Mouse (Mus musculus) neural tube, embryonic 10.5 days (tissue): Measurements from ENCODE around the gene Coasy.
A peak's percentile ranks its signal among the peaks of the same experiment; 100 is the strongest.

Source experiments
- DNase-seq: peaks from one replicate; pipeline ENCODE4 v3.0.0-alpha.2; 2017; ENCODE audit warnings: low spot score; ENCODE audit errors: extremely low spot score

The Coasy gene

DNA sequence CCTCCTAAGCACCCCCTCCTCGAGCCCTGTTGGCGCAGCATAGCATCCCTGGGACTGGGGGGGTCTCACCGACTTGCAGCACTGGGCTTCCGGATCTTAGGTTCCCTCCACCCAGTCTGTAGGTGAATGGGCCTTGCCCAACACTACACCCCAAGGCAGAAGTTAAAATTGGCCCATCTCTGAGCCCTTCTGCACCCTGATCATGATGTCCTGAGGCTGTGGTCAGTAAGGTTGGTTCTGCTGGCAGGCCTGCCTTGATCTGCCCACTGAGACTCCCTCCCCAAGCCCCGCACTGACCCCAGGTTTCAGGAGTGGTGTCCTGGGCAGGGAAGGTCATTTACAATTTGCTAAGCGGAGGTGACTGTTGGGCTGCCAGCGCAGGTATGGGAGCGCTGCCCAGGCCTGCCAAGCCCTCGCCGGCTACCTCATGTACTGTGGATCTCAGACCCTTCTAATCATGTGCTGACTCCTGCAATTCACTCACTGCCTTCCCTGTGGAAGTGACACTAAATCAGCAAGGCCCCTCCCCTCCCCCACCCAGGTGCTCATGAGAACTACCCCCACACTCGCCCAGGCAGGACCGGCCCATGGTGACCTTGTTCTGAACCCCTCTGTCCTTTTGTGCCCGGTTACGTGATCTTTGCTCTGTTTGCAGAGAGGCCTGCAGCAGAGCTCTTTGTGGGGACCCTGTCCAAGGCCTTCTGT lies 19.2 kb upstream of the Coasy start:
- no peak for DNase-seq

DNA sequence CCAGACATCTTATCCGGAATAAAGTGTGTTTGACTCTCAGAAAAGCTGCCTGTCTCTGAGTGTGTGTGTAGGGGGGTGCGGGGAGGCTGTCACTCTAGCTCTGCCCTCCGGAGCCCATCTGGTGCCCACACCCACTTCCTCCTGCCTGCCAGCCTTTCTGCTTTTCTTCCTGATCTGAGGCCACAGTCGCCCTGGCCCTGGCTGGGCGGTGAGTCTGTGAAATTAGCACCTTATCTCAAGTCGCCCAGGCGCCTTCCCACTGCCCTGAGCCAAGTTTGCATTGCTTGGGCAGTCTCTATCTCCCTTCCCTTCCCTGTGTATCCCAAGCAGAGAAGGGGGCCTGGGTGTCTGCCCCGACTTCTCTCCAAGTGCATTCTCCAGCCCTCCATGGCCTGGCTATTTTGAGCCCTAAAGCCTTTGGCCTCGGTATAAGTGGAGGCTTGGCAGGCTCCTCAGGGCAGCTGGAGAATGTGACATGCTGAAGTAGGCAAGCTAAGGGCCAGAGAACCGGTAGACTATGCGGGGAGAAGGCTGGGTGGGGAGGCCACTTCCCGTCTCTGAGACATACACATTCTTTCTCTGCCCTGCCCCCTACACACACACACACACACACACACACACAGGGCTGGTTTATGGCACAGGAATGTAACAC lies 18.6 kb upstream of the Coasy start:
- no peak for DNase-seq

DNA sequence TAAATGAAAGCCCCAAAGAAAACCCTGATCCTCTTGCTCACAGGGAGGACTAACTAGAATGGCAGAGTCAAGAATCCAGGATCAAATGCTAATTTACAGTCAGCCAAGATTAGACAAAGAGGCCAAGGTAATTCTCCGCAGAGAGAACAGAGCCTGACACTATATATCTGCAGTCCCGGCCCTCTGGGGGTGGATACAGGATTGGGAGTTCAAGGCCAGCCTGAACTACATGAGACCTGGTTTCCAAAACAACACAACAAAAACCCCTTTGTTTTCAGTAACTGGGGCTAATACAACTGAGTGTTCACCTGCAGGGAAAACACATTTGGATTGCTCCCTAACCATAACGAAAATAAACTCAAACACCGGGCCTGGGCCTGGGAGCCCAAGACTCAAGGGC lies 17.9 kb upstream of the Coasy start:
- DNase-seq: no peak

DNA sequence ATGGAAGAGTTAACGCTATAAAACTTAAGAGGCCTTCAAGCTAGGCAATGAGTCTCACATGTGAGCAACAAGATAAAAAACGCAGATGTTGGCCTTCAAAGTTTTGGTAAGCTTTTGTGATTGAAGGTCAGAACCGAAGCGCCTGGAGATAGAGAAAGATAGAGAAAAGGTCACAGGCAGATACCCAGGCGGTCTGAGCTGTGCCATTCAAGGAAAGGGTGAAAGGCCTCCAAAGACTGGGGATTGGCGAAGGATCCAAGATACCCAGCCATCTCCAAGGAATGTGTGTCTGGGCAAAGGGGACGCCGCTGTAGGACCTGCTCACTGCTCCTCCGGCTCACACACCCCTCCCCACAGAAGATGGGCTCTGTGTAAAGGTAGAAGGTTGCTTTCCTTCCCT lies 17.4 kb upstream of the Coasy start:
- no peak for DNase-seq

DNA sequence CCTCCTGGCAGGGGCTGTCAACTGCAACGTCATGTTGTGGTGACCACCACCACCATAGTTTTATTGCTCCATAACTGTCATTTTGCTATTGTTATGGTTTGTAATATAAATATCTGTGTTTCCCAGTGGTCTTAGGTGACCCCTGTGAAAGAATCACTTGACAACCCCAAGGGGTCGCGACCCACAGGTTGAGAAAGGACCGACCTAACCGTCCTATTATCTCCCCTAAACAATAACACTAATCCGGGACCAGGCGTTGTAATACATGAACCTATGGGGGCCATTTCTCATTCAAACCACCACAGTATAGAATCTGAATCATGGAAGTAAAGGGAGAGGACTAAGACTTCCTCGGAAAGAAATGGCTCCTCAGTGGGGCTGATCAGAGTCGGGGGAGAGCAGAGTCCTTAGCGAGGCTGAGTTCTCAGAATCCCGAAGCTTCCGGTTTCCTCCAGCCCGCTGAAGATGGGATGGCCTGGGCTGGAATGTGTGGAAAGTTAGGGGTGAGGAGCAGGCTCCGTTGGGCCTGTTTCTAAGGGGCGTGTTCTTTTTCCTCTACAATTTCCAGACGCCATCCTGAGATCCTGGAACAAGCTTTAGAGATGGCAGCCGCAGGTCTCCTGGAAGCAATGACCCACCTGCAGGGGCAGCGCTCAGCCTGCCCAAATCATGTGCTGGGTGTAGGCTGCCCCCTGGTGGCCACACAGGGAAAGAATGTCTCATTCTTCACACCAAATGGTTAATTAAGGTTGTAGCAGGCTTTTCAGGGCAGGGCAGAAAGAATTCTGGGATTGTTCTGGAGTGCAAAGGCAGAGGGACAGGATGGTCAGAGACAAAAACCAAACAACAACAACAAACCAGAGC lies 15.6 kb upstream of the Coasy start:
- DNase-seq: peak; percentile 93

DNA sequence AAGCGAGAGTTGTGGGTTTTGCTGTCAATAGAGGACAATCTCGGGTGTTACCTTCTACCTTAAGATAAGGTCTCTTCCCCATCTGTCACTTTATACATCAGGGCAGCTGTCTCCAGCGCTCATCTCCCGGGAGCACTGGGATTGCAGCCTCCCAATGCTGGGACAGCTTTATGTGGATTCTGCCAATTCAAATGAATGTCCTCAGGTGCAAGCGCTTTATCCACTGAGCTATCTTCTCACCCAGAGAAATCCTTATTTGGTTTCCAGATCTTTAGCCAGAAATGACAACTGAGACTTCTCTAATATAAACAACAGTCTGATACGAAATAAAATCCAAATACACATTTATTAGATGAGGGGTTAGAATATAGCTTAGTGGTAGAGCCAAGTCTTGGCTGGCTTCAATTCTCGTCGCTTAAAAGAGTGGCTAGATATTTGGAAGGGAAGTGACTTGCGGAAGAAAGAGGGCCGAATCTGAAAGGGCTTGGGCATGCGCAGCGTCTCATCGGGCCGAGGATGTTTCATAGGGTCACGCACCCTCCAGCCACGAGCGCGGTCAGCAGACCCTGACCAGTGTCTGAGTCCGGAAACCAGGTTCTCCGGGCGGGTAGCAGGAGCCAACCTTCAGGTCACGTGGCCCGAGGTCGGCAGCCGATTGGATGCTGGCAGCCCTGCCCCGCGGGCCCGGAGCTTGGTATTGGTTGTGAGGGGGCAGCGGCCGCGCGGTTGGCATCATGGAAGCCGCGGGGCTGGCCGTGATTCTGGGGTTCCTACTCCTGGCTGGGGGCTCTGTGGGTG lies 12.8 kb upstream of the Coasy start, which contains the start of gene Naglu:
Gene Naglu (plus strand): TSS at position 622 of the 798 bp plus-strand sequence.
- DNase-seq: peak; percentile 95

DNA sequence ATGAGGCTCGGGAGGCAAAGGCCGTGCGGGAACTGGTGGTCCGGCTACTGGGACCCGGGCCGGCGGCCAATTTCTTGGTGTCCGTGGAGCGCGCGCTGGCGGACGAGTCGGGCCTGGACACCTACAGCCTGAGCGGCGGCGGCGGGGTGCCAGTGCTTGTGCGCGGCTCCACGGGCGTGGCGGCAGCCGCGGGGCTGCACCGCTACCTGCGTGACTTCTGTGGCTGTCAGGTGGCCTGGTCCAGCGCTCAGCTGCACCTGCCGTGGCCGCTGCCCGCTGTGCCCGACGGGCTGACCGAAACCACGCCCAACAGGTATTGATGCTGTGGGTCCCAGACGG lies 12.2 kb upstream of the Coasy start:
- DNase-seq: no peak

DNA sequence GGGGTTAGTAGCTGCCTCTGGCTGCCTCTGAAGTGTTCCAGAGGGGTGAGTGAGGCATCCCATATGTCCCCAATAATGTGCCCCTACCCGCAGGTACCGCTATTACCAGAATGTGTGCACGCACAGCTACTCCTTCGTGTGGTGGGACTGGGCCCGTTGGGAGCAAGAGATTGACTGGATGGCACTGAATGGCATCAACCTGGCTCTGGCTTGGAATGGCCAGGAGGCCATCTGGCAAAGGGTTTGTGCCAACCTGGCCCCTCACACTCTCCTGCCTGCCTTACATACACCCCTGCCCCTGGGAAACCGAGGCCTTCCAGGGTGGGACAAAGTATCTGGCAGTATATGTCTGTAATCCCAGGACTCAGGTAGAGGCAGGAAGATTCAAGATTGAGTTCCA lies 11.4 kb upstream of the Coasy start:
- no peak for DNase-seq

DNA sequence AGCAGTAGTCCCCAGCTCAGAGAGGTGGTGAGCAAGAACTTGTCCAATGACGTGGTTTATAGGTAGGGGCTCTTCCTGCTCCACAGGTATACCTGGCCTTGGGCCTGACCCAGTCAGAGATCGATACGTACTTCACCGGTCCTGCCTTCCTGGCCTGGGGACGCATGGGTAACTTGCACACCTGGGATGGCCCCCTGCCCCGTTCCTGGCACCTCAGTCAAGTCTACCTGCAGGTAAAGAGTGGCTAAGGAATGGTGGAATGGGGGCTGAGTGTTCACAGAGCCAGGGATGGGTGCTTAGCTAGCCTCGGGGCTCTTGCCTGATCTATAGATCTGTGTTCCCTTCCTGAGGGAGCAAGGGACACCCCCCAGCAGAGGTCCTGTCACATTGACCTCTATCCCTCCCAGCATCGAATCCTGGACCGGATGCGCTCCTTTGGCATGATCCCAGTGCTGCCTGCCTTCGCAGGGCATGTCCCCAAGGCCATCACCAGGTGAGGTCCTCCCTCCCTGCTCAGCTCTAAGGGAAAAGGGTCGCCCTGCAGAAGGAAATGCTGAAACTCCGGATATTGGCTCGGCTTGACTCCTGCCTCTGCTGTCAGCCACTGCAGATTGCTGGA lies 10.4 kb upstream of the Coasy start:
- no peak for DNase-seq

DNA sequence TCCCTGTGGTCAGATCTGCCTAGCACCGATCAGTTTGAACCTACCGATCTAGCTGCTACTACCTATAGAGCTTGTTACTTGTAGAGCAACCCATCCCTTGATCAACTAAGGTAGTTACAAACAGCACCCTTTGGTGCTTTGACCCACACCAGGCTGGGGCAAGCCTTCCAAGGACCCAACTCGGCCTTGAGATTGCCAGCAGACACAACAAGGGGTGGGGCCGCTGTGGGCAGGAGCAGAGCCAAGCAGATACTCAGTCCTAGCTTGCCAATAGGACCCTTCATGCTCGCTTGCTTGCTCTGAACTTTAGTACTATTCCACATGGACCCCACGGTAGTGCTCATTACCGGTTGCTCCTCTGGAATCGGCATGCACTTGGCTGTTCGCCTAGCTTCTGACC lies 4.2 kb upstream of the Coasy start, which contains the start of gene Hsd17b1:
Gene Hsd17b1 (plus strand): TSS at position 291 of the 400 bp plus-strand sequence.
- no peak for DNase-seq

DNA sequence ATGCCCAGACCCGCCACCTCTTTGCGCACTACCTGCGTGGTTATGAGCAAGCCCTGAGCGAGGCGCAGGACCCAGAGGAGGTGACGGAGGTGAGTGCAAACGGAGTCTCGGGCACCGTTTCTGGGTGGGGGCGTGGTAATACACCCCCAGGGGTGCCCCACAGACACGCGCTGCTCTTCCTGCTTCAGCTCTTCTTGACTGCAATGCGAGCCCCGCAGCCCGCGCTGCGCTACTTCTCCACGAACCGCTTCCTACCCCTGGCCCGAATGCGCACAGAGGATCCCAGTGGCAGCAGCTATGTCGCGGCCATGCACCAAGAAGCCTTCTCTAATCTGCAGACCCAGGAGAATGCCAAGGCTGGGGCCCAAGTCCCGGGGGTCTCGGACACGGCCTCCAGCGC lies 2.6 kb upstream of the Coasy start:
- DNase-seq: no peak

DNA sequence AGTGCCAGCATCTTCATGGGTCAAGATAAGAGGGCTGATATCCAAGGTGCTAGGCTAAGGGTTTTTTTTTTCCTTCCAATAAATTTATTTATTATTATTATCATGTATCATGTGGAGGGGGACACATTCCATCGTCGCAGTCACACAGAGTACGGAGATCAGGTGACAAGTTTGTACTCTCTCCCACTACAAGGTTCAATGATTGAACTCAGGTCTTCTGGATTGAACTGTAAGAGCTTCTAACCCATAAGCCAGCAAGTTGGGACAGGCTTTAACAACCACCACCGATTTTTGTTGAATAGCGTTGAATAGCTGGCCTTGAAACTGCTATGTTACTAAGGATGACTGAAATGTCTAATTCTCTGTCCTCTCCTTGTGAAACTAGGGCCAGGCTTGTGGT lies 1.9 kb upstream of the Coasy start:
- DNase-seq: no peak

DNA sequence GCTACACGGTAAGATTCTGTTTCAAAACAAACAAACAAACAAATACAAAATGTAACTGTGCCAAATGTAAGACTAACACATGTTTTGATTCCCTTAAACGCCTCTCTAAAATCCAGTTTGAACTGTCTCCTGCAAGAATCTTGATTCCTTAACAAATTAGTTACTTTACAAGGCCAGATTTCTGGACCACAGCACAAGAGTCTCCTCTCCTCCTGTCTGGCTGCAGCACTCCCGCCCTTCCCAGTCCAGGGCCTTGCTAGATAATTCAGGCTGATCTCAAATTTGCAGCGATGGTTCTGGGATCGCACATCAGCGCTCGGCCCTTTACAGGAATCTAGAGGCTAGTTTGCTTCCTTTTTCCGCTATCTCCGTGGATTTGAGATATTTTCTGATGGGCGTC lies 706 bp upstream of the Coasy start:
- DNase-seq: no peak

DNA sequence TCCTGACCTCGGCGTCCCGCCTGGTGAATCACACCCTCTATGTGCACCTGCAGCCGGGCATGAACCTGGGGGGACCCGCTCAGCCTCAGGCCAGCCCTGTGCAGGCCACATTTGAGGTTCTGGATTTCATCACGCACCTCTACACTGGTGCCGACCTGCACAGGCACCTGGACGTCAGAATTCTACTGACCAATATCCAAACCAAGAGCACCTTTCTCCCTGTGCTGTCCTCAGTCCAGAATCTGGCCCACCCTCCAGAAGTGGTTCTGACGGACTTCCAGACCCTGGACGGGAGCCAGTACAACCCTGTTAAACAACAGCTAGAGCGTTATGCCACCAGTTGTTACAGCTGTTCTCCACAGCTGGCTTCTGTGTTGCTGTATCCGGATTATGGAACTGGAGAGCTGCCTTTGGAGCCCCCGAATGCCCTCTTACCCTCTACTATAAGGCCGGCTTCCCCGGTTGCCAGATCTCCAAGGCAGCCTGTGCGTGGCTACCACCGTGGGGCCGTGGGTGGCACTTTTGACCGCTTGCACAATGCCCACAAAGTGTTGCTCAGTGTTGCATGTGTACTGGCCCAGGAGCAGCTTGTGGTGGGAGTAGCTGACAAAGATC lies 825 bp downstream of the Coasy start:
- no peak for DNase-seq

DNA sequence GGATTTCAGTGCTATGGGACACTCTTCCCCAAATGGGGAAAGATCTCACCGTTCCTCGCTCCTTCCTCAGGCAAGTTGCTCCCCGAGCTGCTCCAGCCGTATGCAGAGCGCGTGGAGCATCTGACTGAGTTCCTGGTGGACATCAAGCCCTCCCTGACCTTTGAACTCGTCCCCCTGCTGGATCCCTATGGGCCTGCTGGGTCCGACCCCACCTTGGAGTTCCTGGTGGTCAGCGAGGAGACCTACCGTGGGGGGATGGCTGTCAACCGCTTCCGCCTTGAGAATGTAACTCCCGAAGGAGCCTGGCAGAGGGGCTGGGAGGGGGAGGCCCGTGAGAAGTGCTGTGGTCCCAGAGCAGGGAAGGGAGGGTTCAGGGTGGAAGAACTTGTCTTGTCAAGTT lies 1.9 kb downstream of the Coasy start:
- no peak for DNase-seq

DNA sequence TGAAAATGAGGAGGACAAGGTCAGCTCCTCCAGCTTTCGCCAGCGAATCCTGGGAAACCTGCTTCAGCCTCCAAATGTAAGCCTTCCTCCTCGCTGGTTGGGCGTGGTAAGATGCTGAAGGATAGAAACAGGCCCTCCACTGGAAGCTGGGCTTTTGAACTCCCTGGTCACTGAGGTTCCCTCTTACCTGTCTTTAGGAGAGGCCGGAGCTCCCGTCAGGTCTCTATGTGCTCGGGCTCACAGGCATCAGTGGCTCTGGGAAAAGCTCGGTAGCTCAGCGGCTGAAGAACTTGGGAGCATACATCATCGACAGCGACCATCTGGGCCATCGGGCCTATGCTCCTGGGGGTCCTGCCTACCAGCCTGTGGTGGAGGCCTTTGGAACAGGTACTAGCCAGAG lies 2.4 kb downstream of the Coasy start:
- DNase-seq: no peak

DNA sequence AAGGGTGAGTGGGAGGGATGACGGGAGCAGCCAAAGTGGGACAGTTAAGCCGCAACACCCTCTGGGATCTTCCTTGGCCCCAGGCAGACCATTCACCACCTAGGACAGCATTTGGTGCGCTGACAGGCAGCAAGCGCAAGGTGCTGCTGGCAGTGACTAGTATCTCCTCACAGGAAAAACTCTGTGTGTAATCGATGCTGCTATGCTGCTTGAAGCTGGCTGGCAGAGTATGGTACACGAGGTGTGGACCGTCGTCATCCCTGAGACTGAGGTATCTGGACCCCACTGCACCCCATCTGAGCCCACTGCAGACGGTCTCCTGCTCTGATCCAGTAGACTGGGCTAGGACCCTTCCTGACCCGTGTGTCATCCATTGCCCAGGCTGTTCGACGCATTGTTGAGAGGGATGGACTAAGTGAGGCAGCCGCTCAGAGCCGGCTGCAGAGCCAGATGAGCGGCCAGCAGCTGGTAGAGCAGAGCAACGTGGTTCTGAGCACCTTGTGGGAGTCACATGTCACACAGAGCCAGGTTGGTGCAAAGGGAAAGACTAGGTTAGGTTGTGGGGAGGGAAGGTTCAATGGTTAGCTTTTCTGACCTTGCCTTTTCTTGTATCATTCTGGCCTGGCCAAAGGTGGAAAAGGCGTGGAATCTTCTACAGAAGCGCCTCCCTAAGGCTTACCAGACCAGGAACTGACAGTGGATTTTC lies 3.4 kb downstream of the Coasy start:
- no peak for DNase-seq

DNA sequence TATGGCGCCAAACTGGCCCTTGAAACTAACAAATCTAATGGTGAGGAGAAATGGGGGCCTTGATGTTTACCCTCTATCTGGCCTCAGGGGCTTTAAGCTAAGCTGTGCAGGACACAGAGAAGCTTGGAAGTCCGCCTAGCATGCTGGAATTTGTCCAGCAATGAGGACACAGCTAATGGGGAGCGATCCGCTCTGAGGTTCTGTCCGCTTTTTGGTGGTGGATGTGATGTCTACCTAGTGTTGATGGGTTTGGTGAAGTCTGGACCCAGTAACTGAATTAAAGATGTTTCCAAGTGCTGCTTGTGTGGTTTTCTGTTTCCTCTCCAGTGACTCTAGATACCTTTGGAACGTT lies 3.9 kb downstream of the Coasy start:
- DNase-seq: no peak

DNA sequence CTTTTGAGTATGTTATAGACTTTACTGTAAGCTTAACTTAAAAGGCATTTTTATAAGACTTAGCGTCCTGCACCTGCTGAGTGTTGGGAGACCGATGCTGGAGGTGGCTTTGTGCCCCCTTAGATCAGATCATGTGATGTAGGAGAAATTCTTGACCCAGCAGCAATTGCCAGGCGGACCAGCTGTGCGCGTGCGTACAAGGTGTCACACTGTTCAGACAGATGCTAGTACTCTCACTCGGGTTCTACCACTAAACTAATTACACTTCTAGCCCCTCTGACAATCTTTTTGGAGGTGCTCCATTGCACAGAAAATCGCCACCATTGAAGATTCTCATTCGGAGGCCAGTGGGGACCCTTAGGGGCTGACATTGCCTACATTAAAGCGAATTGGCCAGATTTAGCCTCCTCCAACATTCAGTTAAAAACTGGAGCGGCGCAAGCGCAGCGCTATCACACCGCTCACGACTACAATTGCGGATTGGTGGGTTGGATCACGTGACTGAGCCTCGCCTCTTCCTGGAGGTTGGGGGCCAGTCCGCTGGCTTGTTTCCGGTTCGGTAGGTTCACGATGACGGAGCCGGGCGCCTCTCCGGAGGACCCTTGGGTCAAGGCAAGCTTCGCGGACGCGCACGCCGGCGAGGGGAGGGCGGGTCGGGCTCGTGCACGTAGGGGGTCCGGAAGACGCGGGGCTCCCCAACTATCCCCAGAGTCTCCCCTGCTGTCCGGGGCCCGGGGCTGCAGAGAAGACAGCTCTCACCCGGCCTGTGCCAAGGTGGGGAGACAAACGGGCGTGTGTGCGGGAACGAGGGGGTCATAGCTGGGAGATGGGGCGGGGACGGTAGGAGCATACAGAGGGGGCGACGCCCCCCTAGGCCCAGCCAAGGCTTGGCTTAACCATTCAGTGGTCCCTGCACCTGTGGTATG lies 4.7 kb downstream of the Coasy start, which contains the start of gene Mlx:
Gene Mlx (plus strand): TSS at position 522 of the 926 bp plus-strand sequence.
- DNase-seq: peak; percentile 91
